Mouse (Mus musculus) G1E (cell line): ENCODE results near the gene Pard3.

Source experiments
- CTCF ChIP-seq: IDR thresholded peaks from 2 replicates; pipeline ENCODE4 v1.5.1; 2012; ENCODE audit warnings: low read depth, low read length, inconsistent platforms, mixed read lengths
- GATA1 ChIP-seq: IDR thresholded peaks from 2 replicates; pipeline ENCODE4 v1.6.1; 2012; ENCODE audit warnings: borderline replicate concordance, low read length, inconsistent platforms, mixed read lengths
- TAL1 ChIP-seq: conservative IDR thresholded peaks from 2 replicates; pipeline ENCODE4 v1.6.1; 2012; ENCODE audit warnings: low read depth, low read length, inconsistent platforms, mixed read lengths

- TF ChIP-seq CTCF (no peak), GATA1 (no peak), TAL1 (no peak)
Observed at GRCm38 (mm10) chr8:127068719-127069118, 5.0 kb downstream of the Pard3 start.
